Mouse (Mus musculus) retina, postnatal 7 days (tissue): Measurements from ENCODE around the gene Olfr1121.
"Not testable (repeated sequence)": the region's sequence is repeated elsewhere in the genome, so short reads cannot be mapped to it uniquely, and the experiment has no call there.

Experiments
- DNase-seq: peaks from one replicate; pipeline ENCODE4 v3.0.0-alpha.2; 2012; ENCODE audit warnings: low read depth, low spot score

The Olfr1121 gene

GRCm38 (mm10) chr2:87369595-87369994 lies at the start of gene Olfr1121:
Olfr1121 (plus strand) TSS chr2:87369895.
- no peak for DNase-seq

GRCm38 (mm10) chr2:87354515-87354914 lies 15.2 kb upstream of the Olfr1121 start, which contains the start of gene Olfr1120:
Olfr1120 (plus strand) TSS chr2:87354815.
- no peak for DNase-seq

- DNase-seq, result not testable (repeated sequence)
These were observed 9.6 kb upstream of the Olfr1121 start for GRCm38 (mm10) chr2:87360121-87360520.

GRCm38 (mm10) chr2:87371726-87372125 lies 2.0 kb downstream of the Olfr1121 start:
- no peak for DNase-seq

GRCm38 (mm10) chr2:87383935-87384334 lies 14.2 kb downstream of the Olfr1121 start:
- no peak for DNase-seq

GRCm38 (mm10) chr2:87385549-87385948 lies 15.9 kb downstream of the Olfr1121 start, which contains the start of gene Olfr1122:
Olfr1122 (plus strand) TSS chr2:87385849.
- DNase-seq, result no peak

GRCm38 (mm10) chr2:87393605-87394004 lies 23.9 kb downstream of the Olfr1121 start:
- DNase-seq, result not testable (repeated sequence)

GRCm38 (mm10) chr2:87394686-87395085 lies 25.0 kb downstream of the Olfr1121 start:
- DNase-seq, result not testable (repeated sequence)

GRCm38 (mm10) chr2:87416335-87416734 lies 46.6 kb downstream of the Olfr1121 start, which contains the start of gene Olfr1123:
Olfr1123 (plus strand) TSS chr2:87416635.
- no peak for DNase-seq
